Mouse (Mus musculus): ENCODE data around the gene Clip1. TPM values are rescaled to one million over a fixed set of nuclear protein-coding genes. Genes with fewer than 3 reads are reported as not detected.

Clip1 gene
- 24.4 and 37.5 TPM in 2 replicates for polyA plus RNA-seq (2015; fragmentation: Nextera tagmentation; extraction: Ambion mirVana)

GRCm38 (mm10) chr5:123684221-123685144, at the start of gene Clip1:
Clip1 (minus strand) TSS chr5:123684618.

GRCm38 (mm10) chr5:123720328-123721311, 36.2 kb upstream of the Clip1 start, which contains the start of gene Zcchc8:
Zcchc8 (minus strand) TSS chr5:123721100.

GRCm38 (mm10) chr5:123572357-123573186, 111.8 kb downstream of the Clip1 start, which contains the start of gene Vps33a:
Vps33a (minus strand) TSS chr5:123573038.

Other genes with a start within 250 kb of the Clip1 start
- gene Lrrc43, start 195.3 kb downstream of the Clip1 start, polyA plus RNA-seq (2015; fragmentation: Nextera tagmentation; extraction: Ambion mirVana): not detected in 2 replicates
- gene Il31, start 195.1 kb downstream of the Clip1 start, polyA plus RNA-seq (2015; fragmentation: Nextera tagmentation; extraction: Ambion mirVana): not detected in 2 replicates
- gene B3gnt4, start 174.2 kb downstream of the Clip1 start, polyA plus RNA-seq (2015; fragmentation: Nextera tagmentation; extraction: Ambion mirVana): 0.46 and 0.82 TPM in 2 replicates
- 175 and 200 TPM in 2 replicates for gene Diablo, start 160.4 kb downstream of the Clip1 start, polyA plus RNA-seq (2015; fragmentation: Nextera tagmentation; extraction: Ambion mirVana)
- gene Gm49027, start 159.1 kb downstream of the Clip1 start, polyA plus RNA-seq (2015; fragmentation: Nextera tagmentation; extraction: Ambion mirVana): 20.0 and 48.6 TPM in 2 replicates
- 17.9 and 24.9 TPM in 2 replicates for gene Vps33a, start 111.6 kb downstream of the Clip1 start, polyA plus RNA-seq (2015; fragmentation: Nextera tagmentation; extraction: Ambion mirVana)
- 27.6 and 38.0 TPM in 2 replicates for gene Zcchc8, start 36.5 kb upstream of the Clip1 start, polyA plus RNA-seq (2015; fragmentation: Nextera tagmentation; extraction: Ambion mirVana)
- gene Rsrc2, start 64.8 kb upstream of the Clip1 start, polyA plus RNA-seq (2015; fragmentation: Nextera tagmentation; extraction: Ambion mirVana): 120 and 122 TPM in 2 replicates
- gene Kntc1, start 65.1 kb upstream of the Clip1 start, polyA plus RNA-seq (2015; fragmentation: Nextera tagmentation; extraction: Ambion mirVana): 4.3 and 7.0 TPM in 2 replicates
- gene Hcar2, start 180.9 kb upstream of the Clip1 start, polyA plus RNA-seq (2015; fragmentation: Nextera tagmentation; extraction: Ambion mirVana): 0.19 and 0.41 TPM in 2 replicates
- 1.8 and 2.4 TPM in 2 replicates for gene Hcar1, start 195.4 kb upstream of the Clip1 start, polyA plus RNA-seq (2015; fragmentation: Nextera tagmentation; extraction: Ambion mirVana)
- gene Denr, start 222.6 kb upstream of the Clip1 start, polyA plus RNA-seq (2015; fragmentation: Nextera tagmentation; extraction: Ambion mirVana): 92.2 and 107 TPM in 2 replicates
- 1.1 and 2.8 TPM in 2 replicates for gene Gm43518, start 242.8 kb upstream of the Clip1 start, polyA plus RNA-seq (2015; fragmentation: Nextera tagmentation; extraction: Ambion mirVana)
- gene Ccdc62, start 246.1 kb upstream of the Clip1 start, polyA plus RNA-seq (2015; fragmentation: Nextera tagmentation; extraction: Ambion mirVana): 5.0 and 6.9 TPM in 2 replicates

All from adrenal gland, postnatal 0 days (tissue).